Mouse (Mus musculus) cerebellum, postnatal 14 days (tissue): ENCODE measurements around the gene Engase.

ENCODE experiments used
- DNase-seq, 2 experiments: peaks; one replicate each; pipeline ENCODE4 v3.0.0; 2021; ENCODE audit warnings: mixed read lengths in 2 of 2

Engase gene

GRCm38 (mm10) chr11:118455788-118456187 is 20.8 kb upstream of the Engase start:
- DNase-seq, result no peak

DNA sequence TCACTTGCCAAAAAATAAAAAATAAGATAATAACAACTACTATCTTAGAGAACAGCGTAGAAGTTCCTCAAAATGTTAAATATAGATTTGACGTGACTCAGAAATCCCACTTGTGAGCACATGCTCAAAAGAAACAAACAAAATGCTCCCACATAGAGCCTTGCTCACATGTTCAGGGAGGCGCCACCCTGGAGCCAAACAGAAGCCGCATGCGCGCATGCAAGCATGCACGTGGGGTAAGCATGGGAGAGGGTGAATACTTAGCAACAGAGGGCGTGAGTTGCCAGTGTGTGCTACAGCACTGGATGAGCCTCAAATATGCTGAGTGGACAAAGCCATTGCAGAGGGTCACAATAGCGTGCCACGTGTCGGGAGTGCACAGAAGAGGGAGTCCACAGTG is 19.7 kb upstream of the Engase start:
- DNase-seq, result no peak

DNA sequence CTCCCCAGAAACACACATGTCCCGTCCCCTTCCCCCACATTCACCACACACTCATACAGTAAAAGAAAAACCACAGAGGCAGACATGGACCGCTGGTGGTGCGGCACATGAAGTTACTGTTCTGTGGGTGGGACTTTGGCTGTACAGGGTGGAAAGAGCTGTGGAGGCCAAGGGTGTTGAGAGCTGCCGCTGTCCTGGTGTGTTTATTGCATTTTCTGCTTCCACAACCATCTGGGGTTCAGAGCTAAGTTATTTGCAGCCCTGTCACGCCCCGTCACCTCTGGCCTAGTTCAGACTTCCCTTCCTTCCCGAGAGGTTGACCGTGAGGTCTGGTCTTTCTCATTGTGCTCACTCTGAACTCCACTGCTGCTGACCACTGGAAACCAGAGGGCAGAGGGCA is 17.6 kb upstream of the Engase start:
- no peak for DNase-seq

DNA sequence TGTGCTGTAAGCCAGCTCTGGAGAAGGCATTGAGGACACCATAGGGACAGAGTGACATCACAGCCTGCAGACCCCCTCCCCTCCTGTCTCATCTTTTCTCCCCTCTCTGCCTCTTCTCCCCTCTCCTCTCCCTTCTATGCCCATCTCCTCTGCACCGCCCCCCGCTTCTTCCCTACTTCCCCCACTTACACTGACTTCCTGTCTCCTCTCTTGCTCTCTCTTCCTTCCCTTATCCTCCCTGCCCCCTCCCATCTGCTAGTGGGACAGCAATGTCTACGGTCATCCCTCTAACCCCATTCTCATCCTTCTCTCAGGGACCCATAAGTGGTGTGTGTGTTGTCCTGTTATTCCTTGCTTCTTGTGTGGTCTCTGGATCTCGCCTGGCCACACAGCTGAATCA is 17.1 kb upstream of the Engase start:
- DNase-seq, result no peak

- no peak for DNase-seq
Observed at GRCm38 (mm10) chr11:118460280-118460679, 16.3 kb upstream of the Engase start.

DNA sequence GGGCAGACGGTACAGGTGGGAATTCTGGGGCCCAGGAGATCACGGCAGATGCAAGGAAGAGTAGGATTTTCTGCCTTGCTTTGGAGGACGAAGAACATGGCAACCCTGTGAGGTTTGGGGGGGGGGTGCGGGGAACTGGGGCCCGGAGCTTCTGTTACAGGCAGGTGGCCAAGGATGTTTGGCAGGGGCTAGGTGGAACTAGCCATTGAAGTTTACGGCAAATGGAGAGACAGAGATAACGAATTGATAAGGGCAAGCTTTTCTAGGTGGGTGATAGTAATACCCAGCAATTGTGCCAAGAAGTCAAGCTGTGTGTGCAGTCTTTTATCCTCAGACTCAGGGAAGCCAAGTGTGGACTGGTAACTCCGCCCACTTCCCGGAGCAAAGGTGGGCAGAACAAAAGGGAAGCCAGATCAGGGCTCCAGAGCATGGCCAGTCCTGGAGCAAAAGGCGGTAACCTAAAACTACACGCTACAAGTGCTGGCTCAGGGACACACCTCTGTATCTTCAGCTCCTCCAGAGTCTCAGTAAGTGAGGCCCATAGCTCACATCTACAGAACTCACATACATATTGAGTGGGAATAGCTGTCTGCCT is 9.1 kb upstream of the Engase start:
- DNase-seq, result no peak

DNA sequence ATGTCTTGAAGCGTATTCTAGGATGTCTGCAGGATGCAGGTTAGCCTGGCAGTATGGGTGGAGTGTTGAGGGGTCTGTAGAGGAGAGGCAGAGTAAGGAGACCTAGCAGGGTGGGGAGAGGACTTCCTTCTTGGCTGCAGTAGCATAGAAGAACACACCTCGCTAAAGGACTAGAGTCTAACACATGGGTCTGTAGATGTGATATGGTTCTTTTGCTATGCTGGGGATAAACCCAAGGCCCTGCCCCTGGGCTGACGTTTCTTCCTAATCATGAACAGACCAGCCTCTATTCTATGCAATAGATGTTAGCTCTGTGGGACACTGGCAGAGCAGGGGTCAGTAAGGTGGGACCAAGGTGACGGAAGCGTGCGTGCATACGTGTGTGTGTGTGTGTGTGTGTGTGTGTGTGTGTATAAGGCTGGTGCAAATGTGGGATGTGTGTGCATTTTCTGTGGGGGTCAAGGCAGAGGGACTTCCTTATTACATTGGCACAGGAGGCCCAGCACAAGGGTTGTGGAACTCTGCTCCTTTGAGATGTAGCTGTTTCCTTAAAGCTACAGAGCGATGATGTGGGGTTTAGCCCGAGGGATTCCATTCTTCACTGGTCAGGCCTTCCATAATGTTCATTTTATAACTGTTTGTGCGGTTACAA is 7.0 kb upstream of the Engase start:
- no peak for DNase-seq

DNA sequence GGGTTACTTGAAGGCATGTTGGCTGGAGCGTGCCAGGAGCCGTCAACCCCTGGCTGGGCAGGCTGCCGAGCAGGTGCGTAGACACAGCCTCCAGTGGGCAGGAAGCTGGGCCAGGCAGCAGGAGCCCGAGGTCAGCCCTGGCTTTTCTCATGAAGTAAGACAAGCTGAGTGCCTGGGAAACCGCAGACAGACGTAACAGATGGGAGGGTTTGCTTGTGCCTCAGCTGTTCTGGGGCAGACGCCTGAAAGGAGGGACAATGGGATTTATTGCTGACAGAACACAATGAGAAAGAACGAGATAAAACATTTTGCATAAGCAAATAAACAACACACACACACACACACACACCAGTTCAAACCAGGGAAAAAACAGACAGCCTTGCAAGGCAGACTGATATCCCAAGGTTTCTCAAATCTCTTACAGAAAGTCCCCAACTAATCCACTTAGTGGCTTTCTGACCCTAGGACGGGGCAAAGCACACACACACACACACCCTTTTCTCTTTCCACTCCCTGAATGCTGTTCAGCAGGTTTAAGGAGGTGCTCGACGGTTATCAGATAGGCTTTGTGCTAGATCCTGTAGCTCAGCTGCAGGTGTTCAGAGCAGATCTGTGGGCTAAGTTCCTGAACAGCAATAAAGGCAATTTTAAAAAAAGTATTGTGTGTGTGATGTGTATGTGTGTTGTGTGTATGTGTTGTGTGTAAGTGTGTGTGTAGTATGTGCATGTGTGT is 6.2 kb upstream of the Engase start:
- no peak for DNase-seq

GRCm38 (mm10) chr11:118471676-118472075 is 5.0 kb upstream of the Engase start:
- no peak for DNase-seq

GRCm38 (mm10) chr11:118473161-118473560 is 3.5 kb upstream of the Engase start:
- no peak for DNase-seq

- no peak for DNase-seq
Observed at GRCm38 (mm10) chr11:118473842-118474500, 2.7 kb upstream of the Engase start.

GRCm38 (mm10) chr11:118475496-118476083 is 1.0 kb upstream of the Engase start:
- DNase-seq, result no peak

GRCm38 (mm10) chr11:118479776-118480175 is 3.1 kb downstream of the Engase start:
- DNase-seq, result peak in 1 of 2 experiments; percentile 30

DNA sequence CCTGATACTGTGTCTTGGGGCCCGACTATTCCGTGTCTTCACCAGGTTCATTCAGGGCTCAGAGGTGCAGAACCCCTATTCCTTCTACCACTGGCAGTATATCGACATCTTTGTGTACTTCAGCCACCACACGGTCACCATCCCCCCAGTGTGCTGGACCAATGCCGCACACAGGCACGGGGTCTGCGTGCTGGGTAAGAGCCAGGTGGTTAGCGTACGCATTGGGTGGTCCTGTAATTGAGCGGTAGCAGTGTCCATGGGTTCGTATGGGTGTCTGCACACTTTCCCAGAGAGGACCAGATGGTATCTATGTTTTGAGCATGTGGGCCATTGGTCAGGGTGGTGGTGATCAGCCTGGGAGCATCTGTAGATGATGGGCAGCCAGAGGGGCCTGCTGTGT is 4.6 kb downstream of the Engase start:
- DNase-seq, result peak; percentile 68 to 73

DNA sequence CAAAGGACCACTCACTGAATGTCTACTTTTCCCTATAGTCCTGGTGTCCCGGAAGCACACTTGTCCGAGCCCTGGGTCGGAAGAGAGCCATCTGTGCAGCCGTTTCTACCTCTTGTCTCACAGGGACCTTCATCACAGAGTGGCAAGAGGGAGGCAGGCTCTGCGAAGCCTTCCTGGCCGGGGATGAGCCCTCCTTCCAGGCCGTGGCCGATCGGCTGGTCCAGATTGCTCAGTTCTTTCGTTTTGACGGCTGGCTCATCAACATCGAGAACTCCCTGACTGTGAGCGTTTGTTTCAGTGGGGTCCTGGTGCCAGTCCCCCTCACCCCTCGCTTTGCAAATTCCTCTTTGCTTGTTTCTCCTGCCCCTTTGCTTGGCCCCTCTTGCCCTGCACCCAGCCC is 5.1 kb downstream of the Engase start:
- DNase-seq, result peak; percentile 59 to 60

DNA sequence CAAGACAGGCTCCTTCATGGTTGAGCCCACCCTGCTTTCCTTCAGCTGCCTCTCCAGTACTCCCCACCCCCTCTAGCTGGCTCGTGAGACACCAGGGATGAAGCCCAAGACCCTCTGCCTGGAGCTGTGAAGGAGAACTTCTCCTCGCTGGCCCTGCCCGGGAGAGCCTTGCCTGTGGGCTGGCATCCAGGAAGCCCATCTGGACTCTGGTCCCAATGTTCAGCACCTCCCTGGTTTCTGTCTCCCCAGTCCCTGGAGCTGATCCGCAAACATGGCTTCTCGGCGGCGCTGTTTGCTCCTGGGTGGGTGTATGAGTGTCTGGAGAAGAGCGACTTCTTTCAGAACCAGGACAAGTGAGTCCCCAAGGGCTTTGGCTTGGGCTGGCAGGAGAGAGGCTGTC is 7.5 kb downstream of the Engase start:
- DNase-seq, result peak; percentile 84

DNA sequence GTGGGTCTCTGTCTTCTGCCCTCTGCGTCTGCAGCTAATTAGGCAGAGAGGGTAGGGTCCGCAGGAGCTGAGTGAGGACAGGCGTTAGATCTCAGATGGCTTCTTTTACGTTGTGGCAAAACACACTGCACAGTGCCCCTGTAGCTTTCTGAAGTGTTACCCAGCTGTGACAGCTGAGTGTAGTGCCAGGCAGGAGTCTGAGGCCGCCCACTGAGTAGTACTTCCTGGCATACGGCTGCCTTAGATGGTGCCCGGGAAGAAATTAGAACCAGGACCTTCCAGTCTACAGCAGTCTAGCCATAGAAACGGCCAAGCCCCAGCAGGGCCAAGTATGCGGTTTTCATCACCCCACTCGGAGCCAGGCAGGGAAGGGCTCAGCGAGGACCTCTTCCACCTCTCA is 8.7 kb downstream of the Engase start:
- DNase-seq, result no peak

GRCm38 (mm10) chr11:118485780-118486179 is 9.2 kb downstream of the Engase start:
- peak in 1 of 2 experiments; percentile 47 for DNase-seq

GRCm38 (mm10) chr11:118486281-118486680 is 9.7 kb downstream of the Engase start:
- peak; percentile 53 to 54 for DNase-seq

- peak; percentile 55 to 76 for DNase-seq
Observed at GRCm38 (mm10) chr11:118486881-118487772, 10.5 kb downstream of the Engase start.

DNA sequence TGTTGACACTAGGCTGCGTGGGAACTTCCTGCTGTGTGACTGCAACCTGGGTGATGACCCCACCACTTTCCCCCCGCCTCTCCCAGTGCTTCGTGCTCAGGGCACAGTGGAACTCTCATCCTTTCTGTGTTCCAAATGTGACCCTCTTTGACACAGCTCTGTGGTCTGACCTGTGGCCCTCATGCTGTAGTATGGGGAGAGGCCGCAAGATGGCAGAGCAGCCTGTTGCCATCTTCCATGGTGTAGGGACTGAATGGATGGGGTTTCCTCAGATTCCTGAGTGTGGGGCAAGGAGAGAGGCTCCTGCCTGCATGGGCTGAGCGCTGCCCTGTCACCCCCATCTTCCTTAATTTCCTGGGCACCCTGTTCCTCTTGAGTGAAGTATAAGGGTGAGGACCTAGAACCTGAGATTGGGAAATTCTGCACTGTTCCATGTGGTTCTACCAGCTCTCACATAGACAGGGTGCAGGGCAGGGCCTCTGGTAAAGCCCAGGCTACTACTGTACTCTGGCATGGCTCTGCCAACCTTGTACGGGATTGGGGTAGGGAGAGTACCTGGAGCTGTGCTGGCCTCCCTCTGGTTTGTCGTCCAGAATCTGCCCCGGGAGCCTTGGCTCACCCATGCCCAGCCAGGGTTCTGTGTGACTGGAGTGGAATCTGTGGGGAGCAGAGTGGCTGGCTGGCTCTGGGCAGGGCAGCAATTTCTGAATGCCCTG is 11.7 kb downstream of the Engase start:
- DNase-seq, result peak; percentile 67 to 68
